Mouse (Mus musculus) adrenal gland, postnatal 36 days (tissue): Measurements from ENCODE around the gene 4931422A03Rik. TPM values are rescaled to one million over a fixed set of nuclear protein-coding genes. Genes with fewer than 3 reads are reported as not detected.

ENCODE experiments used
- DNase-seq, 2 experiments: peaks; one replicate each; pipeline ENCODE4 v3.0.0; 2021; ENCODE audit warnings: mixed read lengths in 1 of 2
- total RNA-seq, 2 experiments: library from RNA; stranded (reverse); gene quantifications; 2 replicates each; pipeline ENCODE4 v1.2.3; 2021

Gene 4931422A03Rik
- total RNA-seq, 2 experiments from 2014 or later: not detected

GRCm38 (mm10) chr2:103935691-103936435, 92.3 kb downstream of the 4931422A03Rik start:
- no peak for DNase-seq

- DNase-seq: no peak
These were observed 93.5 kb downstream of the 4931422A03Rik start for GRCm38 (mm10) chr2:103934670-103935069.

- no peak for DNase-seq
These were observed 93.9 kb downstream of the 4931422A03Rik start for GRCm38 (mm10) chr2:103934270-103934669.

GRCm38 (mm10) chr2:103932480-103932879, 95.7 kb downstream of the 4931422A03Rik start:
- no peak for DNase-seq

GRCm38 (mm10) chr2:103932025-103932424, 96.1 kb downstream of the 4931422A03Rik start:
- peak in 1 of 2 experiments; percentile 12 for DNase-seq

GRCm38 (mm10) chr2:103931511-103931911, 96.7 kb downstream of the 4931422A03Rik start:
- DNase-seq: peak in 1 of 2 experiments; percentile 26

GRCm38 (mm10) chr2:103930306-103931019, 97.7 kb downstream of the 4931422A03Rik start:
- DNase-seq: peak in 1 of 2 experiments; percentile 18

GRCm38 (mm10) chr2:103927610-103928145, 100.5 kb downstream of the 4931422A03Rik start:
- DNase-seq: peak in 1 of 2 experiments; percentile 10

GRCm38 (mm10) chr2:103926586-103927113, 101.5 kb downstream of the 4931422A03Rik start:
- no peak for DNase-seq

GRCm38 (mm10) chr2:103919488-103919887, 108.7 kb downstream of the 4931422A03Rik start:
- DNase-seq: no peak

- no peak for DNase-seq
These were observed 109.8 kb downstream of the 4931422A03Rik start for GRCm38 (mm10) chr2:103918375-103918774.

GRCm38 (mm10) chr2:103917375-103917774, 110.8 kb downstream of the 4931422A03Rik start:
- no peak for DNase-seq

Other genes with a start within 250 kb of the 4931422A03Rik start
- gene Caprin1, start 230.7 kb downstream of the 4931422A03Rik start, total RNA-seq: 100 to 1,000 TPM; 433 to 467 TPM
- 10 to 100 TPM; 27.9 to 32.2 TPM for gene Lmo2, start 70.4 kb downstream of the 4931422A03Rik start, total RNA-seq
- gene Fbxo3, start 640 bp downstream of the 4931422A03Rik start, total RNA-seq: 100 to 1,000 TPM in 1 of 2 experiments, 10 to 100 TPM in 1; 71.5 to 103 TPM
- gene Gm10912, start 37.5 kb upstream of the 4931422A03Rik start, total RNA-seq: under 1 TPM; 0.26 to 0.46 TPM
- gene Gm10799, start 40.2 kb upstream of the 4931422A03Rik start, total RNA-seq: not detected
- gene Cd59b, start 41.5 kb upstream of the 4931422A03Rik start, total RNA-seq: 1 to 10 TPM; 6.8 to 7.8 TPM
- gene Cd59a, start 67.4 kb upstream of the 4931422A03Rik start, total RNA-seq: 100 to 1,000 TPM in 1 of 2 experiments, 10 to 100 TPM in 1; 85.0 to 104 TPM
- 1 to 10 TPM; 1.1 to 2.1 TPM for gene A930018P22Rik, start 94.4 kb upstream of the 4931422A03Rik start, total RNA-seq